ENCODE assay signal across 9 mouse cellular contexts in genomic region chr3:87173103-87173444, GRCm38 (mm10). TPM values are rescaled to one million over a fixed set of nuclear protein-coding genes. Genes with fewer than 3 reads are reported as not detected.
A peak's percentile ranks its signal among the peaks of the same experiment; 100 is the strongest.
DNase-seq lines count a peak whose midpoint lies in the region; ATAC-seq and TF ChIP-seq lines count a peak whose summit lies in the region.
"Had no signal": no experiment of that assay in that cellular context is flagged by ENCODE, and none has a peak within 500 bp of the region (broad histone marks: within the 10 kb centered on the region; RNA-seq: fewer than 3 reads in every experiment).

No protein-coding gene starts in this region.

- peak overlapping the region; percentile 85 for H3K4me2 ChIP-seq in lung, embryonic 15.5 days
- peak overlapping the region; percentile 94 for H3K4me2 ChIP-seq in limb, embryonic 11.5 days (ENCODE audit: low read depth, severe bottlenecking)

- no peak for TF ChIP-seq POLR2A in embryonic fibroblast, embryonic 13.5 days (IDR thresholded peaks at IDR 0.05; ENCODE audit: low read depth, low read length)
- no peak for TF ChIP-seq POLR2A in olfactory bulb, adult 2 months (IDR thresholded peaks at IDR 0.05; ENCODE audit: insufficient read depth, low read depth, low read length)

- ATAC-seq in lung, embryonic 15.5 days (ENCODE audit: borderline replicate concordance, extremely low read depth, low FRiP score, low TSS enrichment): no peak
- ATAC-seq in limb, embryonic 11.5 days (ENCODE audit: insufficient number of reproducible peaks, low FRiP score, low TSS enrichment, low read depth): 0 out of 2 replicates have a peak, but pooled peaks have one; percentile 25

- H3K27ac ChIP-seq in lung, embryonic 15.5 days: peak overlapping the region; percentile 91
- H3K27ac ChIP-seq in embryonic fibroblast, embryonic 13.5 days (ENCODE audit: insufficient read depth, low read length): peak overlapping the region; percentile 94
- peak overlapping the region; percentile 72; the same call in 1 of the 2 replicates for H3K27ac ChIP-seq in limb, embryonic 11.5 days (replicated peaks; ENCODE audit: low read depth, low read length)
- H3K27ac ChIP-seq in olfactory bulb, adult 2 months (ENCODE audit: insufficient read depth, low read depth, low read length): no peak overlapping the region

- no peaks in the 10 kb centered on the region for H3K27me3 ChIP-seq in lung, embryonic 15.5 days
- H3K27me3 ChIP-seq in limb, embryonic 11.5 days (ENCODE audit: control insufficient read depth, insufficient read depth, low read length): no peaks in the 10 kb centered on the region

- no peak for TF ChIP-seq CTCF in embryonic fibroblast, embryonic 13.5 days (IDR thresholded peaks at IDR 0.05; ENCODE audit: borderline replicate concordance, insufficient read depth, low read length)
- no peak for TF ChIP-seq CTCF in olfactory bulb, adult 2 months (IDR thresholded peaks at IDR 0.05; ENCODE audit: insufficient read depth, low read depth, low read length)

- no peaks in the 10 kb centered on the region for H3K9me3 ChIP-seq in lung, embryonic 15.5 days
- no peaks in the 10 kb centered on the region for H3K9me3 ChIP-seq in limb, embryonic 11.5 days (ENCODE audit: control insufficient read depth, low read length)

- WGBS in lung, embryonic 15.5 days: 3% methylated on average over 2 of the region's 2 CpGs
- 4% methylated on average over 2 of the region's 2 CpGs for WGBS in limb, embryonic 11.5 days
- 61% methylated on average over 2 of the region's 2 CpGs for WGBS in olfactory bulb, adult 2 months

- peak overlapping the region; percentile 75 for H3K4me3 ChIP-seq in lung, embryonic 15.5 days
- peak overlapping the region; percentile 63 for H3K4me3 ChIP-seq in embryonic fibroblast, embryonic 13.5 days (ENCODE audit: insufficient read depth, low read length)
- H3K4me3 ChIP-seq in limb, embryonic 11.5 days (ENCODE audit: low read depth, low read length): peak overlapping the region; percentile 49
- H3K4me3 ChIP-seq in olfactory bulb, adult 2 months (ENCODE audit: insufficient read depth, low read depth, low read length): peak overlapping the region; percentile 45

- peaks cover 57% of the 10 kb centered on the region for H3K4me1 ChIP-seq in lung, embryonic 15.5 days
- peaks cover 18% of the 10 kb centered on the region for H3K4me1 ChIP-seq in embryonic fibroblast, embryonic 13.5 days (ENCODE audit: control insufficient read depth, insufficient read depth, low read length)
- peaks cover 28% of the 10 kb centered on the region for H3K4me1 ChIP-seq in limb, embryonic 11.5 days (ENCODE audit: control insufficient read depth, insufficient read depth, low read length)
- peaks cover 35% of the 10 kb centered on the region for H3K4me1 ChIP-seq in olfactory bulb, adult 2 months (ENCODE audit: control insufficient read depth, insufficient read depth, low read length)

- DNase-seq in lung, adult 18-20 months: no peak
- DNase-seq in limb, embryonic 11.5 days (ENCODE audit: low spot score): no peak
- DNase-seq in embryo, embryonic 10.5 days (ENCODE audit: low spot score): no peak
- DNase-seq in gastrocnemius, postnatal 10 days: no peak
- DNase-seq in urinary bladder, adult 2 months (ENCODE audit: low spot score): no peak
- DNase-seq: thymus, adult 2 months had no signal

- no peaks in the 10 kb centered on the region for H3K36me3 ChIP-seq in lung, embryonic 15.5 days
- H3K36me3 ChIP-seq in limb, embryonic 11.5 days (ENCODE audit: control insufficient read depth, insufficient read depth, low read length): no peaks in the 10 kb centered on the region

- H3K9ac ChIP-seq in lung, embryonic 15.5 days: peak overlapping the region; percentile 68
- peak overlapping the region; percentile 88 for H3K9ac ChIP-seq in limb, embryonic 11.5 days (ENCODE audit: low read length)

RNA-seq across cellular contexts. Expression of gene Kirrel, which starts 1.5 kb away (rescaled TPM):
- 20.7 and 23.0 TPM in 2 replicates for polyA plus RNA-seq in lung, embryonic 15.5 days (2015; fragmentation: Nextera tagmentation; extraction: Ambion mirVana)
- polyA plus RNA-seq in embryonic fibroblast, embryonic 13.5 days (2011; ENCODE audit: insufficient read length, low read depth, missing spikeins): 89.7 and 101 TPM in 2 replicates
- polyA plus RNA-seq in limb, embryonic 11.5 days (2014; fragmentation: Nextera tagmentation; extraction: Ambion mirVana): 12.8 and 13.6 TPM in 2 replicates
- not detected in 2 replicates for polyA plus RNA-seq in olfactory bulb, adult 2 months (2012; ENCODE audit: insufficient read depth, insufficient read length, low replicate concordance, missing spikeins)
- total RNA-seq in gastrocnemius, postnatal 10 days (2021): 10 to 100 TPM; 13.7 to 19.0 TPM
- polyA plus RNA-seq in urinary bladder, adult 2 months (2012; rRNA removed): 23.5 and 23.6 TPM in 2 replicates
